Mouse (Mus musculus) ZHBTc4 (cell line): ENCODE data around the gene Nup50.

Source experiments
- DNase-seq: peaks from one replicate; pipeline ENCODE4 v3.0.0-alpha.2; 2011; ENCODE audit warnings: low read depth, low spot score

Nup50 gene

DNA sequence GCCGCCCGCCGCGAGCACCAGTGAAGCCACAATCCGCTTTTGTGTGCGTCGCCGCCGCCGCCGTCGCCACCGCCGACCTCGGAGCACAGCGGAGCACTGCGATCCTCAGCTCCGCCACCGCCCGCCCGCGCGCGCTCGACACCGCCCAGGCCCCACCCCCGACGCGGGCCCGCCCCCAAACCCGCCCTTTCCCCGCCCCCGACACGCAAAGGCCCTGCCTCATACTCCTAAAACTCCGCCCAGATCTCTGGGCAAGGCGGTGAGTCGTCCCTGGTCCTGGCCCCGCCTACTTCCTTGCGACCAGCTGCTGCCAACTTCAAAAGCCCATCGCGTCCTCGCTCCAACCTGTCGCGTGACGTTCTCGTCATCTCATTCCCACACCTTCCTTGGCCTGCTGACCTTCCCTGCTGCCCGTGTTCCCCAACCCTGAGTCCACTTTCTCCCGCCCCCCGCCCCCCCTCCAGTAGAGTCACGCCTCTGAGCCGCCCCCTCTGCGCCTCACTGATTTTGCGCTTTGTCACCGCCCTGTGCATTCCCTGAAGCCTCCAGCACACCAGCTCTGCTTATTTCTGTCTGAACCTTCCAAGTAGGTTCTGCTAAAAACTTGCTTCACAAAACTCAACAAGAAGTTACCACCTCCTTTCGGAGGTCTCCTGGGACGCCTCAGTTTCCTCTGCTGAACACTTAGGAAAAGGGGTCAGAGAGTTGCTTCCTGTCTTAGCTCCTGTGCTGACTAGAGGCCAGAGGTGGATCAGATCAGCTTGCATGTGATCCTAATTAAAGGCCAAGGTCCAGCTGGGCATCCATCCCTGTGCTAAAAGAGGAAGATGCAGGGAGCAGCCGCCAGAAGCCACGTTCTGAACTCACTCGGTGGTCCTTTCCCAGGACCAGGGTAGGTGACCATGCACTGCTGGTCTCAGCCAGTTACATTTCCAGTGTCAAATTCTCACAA is 64.9 kb downstream of the Nup50 start, which contains the start of gene 5031439G07Rik:
5031439G07Rik (minus strand) TSS at position 678 of the 952 bp plus-strand sequence.
- DNase-seq, result peak; percentile 98

DNA sequence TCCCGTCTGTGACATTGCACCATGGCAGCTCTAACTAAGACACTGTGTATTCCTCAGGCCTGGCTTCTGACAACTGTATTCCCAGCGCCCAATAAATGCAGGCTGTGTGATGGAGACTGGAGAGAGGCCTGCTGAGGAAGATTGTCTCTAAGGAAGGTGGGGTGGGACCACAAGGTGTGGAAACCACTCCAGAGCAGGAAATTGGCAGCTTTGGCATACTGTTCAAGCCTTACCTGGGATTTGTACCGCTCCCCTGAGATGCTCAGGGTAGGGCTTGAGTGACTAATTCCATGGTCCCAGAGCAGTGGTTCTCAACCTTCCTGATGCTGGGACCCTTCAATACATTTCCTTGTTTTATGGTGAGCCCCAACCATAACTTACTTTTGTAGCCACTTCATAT is 65.9 kb downstream of the Nup50 start:
- no peak for DNase-seq

DNA sequence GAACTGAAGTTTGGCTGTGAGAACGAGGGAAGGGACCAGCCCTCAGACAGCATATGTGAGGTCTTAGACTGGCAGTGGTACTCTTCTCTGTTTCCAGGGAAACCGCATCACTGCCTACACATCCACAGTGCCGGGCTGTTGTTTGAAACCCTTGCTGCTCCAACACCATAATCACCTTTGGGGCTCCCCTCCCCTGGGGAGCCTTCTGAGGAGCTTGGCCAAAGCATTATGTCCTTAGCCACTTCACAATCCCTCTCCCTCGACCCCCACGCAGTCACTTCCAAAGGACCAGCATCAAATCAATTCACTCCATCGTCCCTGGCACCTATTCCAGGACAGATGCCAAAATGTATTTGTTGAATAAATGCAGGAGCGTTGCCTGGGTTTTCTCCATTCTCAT is 66.6 kb downstream of the Nup50 start:
- DNase-seq, result no peak
